Mouse (Mus musculus) stomach, postnatal 0 days (tissue): ENCODE results near the gene Fndc1. TPM values are rescaled to one million over a fixed set of nuclear protein-coding genes. Genes with fewer than 3 reads are reported as not detected.

Experiments
- ATAC-seq: fragments of 200-750 bp; cut with Nextera tagmentation; 2 replicates; pipeline ENCODE4 v1.8.0; 2017; ENCODE audit not compliant: low FRiP score, low TSS enrichment
- DNase-seq: peaks from one replicate; pipeline ENCODE4 v3.0.0-alpha.2; 2016; ENCODE audit warnings: low spot score
- H3K27ac ChIP-seq: fragments of 300-500 bp; sonication (generic); replicated peaks from 2 replicates; pipeline ENCODE4 v1.5.1; 2014; ENCODE audit warnings: mild to moderate bottlenecking, control low read depth
- H3K27me3 ChIP-seq: fragments of 300-500 bp; sonication (generic); 2 replicates; pipeline ENCODE4 v1.6.1; 2014; ENCODE audit warnings: low read length; ENCODE audit not compliant: control insufficient read depth, insufficient read depth
- H3K36me3 ChIP-seq: fragments of 300-500 bp; sonication (generic); 2 replicates; pipeline ENCODE4 v1.6.1; 2014; ENCODE audit warnings: low read length, mixed read lengths; ENCODE audit not compliant: control insufficient read depth, insufficient read depth
- H3K4me1 ChIP-seq: fragments of 300-500 bp; sonication (generic); replicated peaks from 2 replicates; pipeline ENCODE4 v1.6.1; 2014; ENCODE audit warnings: antibody characterized with exemption; ENCODE audit not compliant: control insufficient read depth, insufficient read depth
- H3K4me2 ChIP-seq: fragments of 300-500 bp; sonication (generic); replicated peaks from 2 replicates; pipeline ENCODE4 v1.6.1; 2014; ENCODE audit warnings: low read depth, mild to moderate bottlenecking, control low read depth, moderate library complexity
- H3K4me3 ChIP-seq: fragments of 300-500 bp; sonication (generic); 2 replicates; pipeline ENCODE4 v1.5.1; 2014; ENCODE audit warnings: low read depth, low read length, control low read depth
- H3K9ac ChIP-seq: fragments of 300-500 bp; sonication (generic); 2 replicates; pipeline ENCODE4 v1.6.1; 2014; ENCODE audit warnings: mild to moderate bottlenecking, low read length, control low read depth, mixed read lengths
- H3K9me3 ChIP-seq: fragments of 300-500 bp; sonication (generic); 2 replicates; pipeline ENCODE4 v1.6.1; 2016; ENCODE audit warnings: low read length; ENCODE audit not compliant: control insufficient read depth
- CTCF ChIP-seq: IDR thresholded peaks from 2 replicates; pipeline ENCODE4 v1.5.1; 2016; ENCODE audit warnings: antibody characterized with exemption, low read depth, mild to moderate bottlenecking, moderate library complexity
- EP300 ChIP-seq: optimal IDR thresholded peaks from 2 replicates; pipeline ENCODE3; 2016; ENCODE audit warnings: antibody characterized with exemption
- WGBS: fragments of 180-500 bp; shearing (Covaris S2); extraction: QIAGEN DNeasy Blood & Tissue Kit; methylation state at CpG from one replicate; pipeline ENCODE4 v1.1.7; 2014; 5-methylcytosine and 5-hydroxymethylcytosine counted together
- polyA plus RNA-seq: library from polyadenylated mRNA; unstranded; fragments of >200 nt; fragmentation: Nextera tagmentation; extraction: Ambion mirVana; gene quantifications from 2 replicates; pipeline ENCODE4 v1.2.1, GENCODE M21; 2015

Gene Fndc1
- polyA plus RNA-seq, 1 experiment from 2014 or later: 27.0 TPM

DNA sequence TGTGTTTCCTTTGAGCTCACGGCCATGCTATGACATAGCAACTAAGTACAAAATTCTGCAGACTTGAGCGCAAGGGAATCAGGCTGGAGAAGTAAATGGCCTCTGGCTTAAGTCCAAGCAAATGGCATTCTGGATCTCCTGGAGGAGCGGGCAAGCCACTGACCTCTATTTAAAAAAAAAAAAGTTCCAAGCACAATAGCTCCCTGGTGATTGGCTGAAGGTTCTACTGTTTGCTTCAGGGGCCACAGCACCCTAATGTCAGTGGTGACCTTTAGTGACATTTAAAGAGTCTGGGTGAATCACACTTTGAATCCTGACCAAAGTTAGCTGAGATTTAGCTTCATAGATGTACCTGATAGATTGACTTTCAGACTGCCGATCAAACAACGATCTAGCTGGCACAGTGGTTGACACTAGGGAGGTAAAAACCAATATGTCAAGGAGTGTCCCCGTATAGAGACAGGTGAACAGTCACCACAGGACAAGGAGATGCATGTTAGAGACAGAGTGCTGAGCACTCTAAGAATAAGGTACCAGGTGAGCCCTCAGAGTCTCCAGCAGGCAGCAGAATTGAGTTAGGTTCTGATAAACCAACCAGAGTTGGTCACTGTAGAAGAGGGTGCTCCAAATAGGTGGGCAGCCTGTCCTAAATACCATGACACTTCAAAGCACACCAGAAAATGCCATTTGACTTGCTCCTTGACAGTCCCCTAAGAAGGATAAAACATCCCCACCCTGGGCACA, 43.9 kb upstream of the Fndc1 start:
- no peaks in the 10 kb centered on the region for H3K9me3 ChIP-seq
- ATAC-seq (no peak), DNase-seq (no peak)
- H3K4me2 ChIP-seq: no peak overlapping the region
- H3K4me1 ChIP-seq: no peaks in the 10 kb centered on the region
- WGBS: 67% methylated on average over 6 of the region's 6 CpGs
- H3K9ac ChIP-seq: no peak overlapping the region
- TF ChIP-seq EP300: no peak
- H3K36me3 ChIP-seq: no peaks in the 10 kb centered on the region
- H3K27ac ChIP-seq: no peak overlapping the region
- no peak overlapping the region for H3K4me3 ChIP-seq
- H3K27me3 ChIP-seq: no peaks in the 10 kb centered on the region

DNA sequence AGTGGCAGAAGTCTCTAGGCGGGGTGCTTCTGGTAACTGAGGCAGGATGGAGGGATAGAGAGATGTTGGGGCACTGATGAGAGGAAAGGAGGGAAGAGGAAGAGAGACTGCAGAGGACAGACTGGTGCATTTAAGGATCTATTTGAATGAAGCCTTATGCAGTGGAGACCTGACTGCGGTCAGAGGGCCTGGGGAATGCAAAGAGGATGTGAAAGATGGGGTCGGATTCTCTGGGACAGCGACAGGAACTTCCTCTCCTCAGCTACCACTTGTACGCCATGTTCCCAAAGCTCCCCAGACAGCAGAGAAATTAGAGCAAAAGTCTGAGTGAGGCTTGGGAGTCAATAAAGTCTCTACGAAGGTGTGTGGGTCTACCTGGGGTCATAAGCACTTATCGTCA, 42.0 kb upstream of the Fndc1 start:
- H3K4me3 ChIP-seq: no peak overlapping the region
- ATAC-seq: no peak
- no peaks in the 10 kb centered on the region for H3K4me1 ChIP-seq
- no peaks in the 10 kb centered on the region for H3K36me3 ChIP-seq
- H3K27me3 ChIP-seq: no peaks in the 10 kb centered on the region
- H3K9ac ChIP-seq: no peak overlapping the region
- no peak for DNase-seq
- WGBS: 69% methylated on average over 7 of the region's 7 CpGs
- H3K9me3 ChIP-seq: no peaks in the 10 kb centered on the region
- TF ChIP-seq CTCF (no peak), EP300 (no peak)
- no peak overlapping the region for H3K4me2 ChIP-seq
- no peak overlapping the region for H3K27ac ChIP-seq

DNA sequence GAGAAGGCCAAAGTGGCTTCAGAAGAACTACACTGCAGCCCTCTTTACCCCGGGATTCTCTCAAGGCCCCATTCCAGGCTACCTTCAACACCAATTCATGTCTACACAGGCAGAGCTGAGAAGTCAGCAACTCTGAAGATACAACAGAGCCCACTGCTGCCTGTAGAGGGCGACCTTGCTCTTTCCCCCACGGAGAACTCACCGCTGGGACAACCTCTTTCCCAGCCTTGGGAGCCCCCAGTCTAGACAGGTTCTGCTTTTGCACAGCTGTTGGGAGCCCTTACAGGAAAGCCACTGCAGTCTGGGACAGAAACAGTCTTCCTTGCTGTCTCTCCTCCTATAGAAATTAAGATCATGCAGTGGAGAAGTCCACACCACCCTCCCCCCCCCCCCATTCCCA, 41.5 kb upstream of the Fndc1 start:
- DNase-seq: peak; percentile 78
- TF ChIP-seq EP300 (no peak), CTCF (peak; percentile 91)
- 4% methylated on average over 4 of the region's 4 CpGs for WGBS

GRCm38 (mm10) chr17:7864740-7865139, 37.6 kb upstream of the Fndc1 start:
- H3K4me3 ChIP-seq: no peak overlapping the region
- H3K9me3 ChIP-seq: no peaks in the 10 kb centered on the region
- H3K27ac ChIP-seq: no peak overlapping the region
- 27% methylated on average over 7 of the region's 7 CpGs for WGBS
- no peaks in the 10 kb centered on the region for H3K27me3 ChIP-seq
- ATAC-seq (no peak), DNase-seq (no peak)
- H3K4me2 ChIP-seq: no peak overlapping the region
- H3K36me3 ChIP-seq: no peaks in the 10 kb centered on the region
- H3K9ac ChIP-seq: no peak overlapping the region
- no peak for TF ChIP-seq EP300
- TF ChIP-seq CTCF: peak; percentile 69
- no peaks in the 10 kb centered on the region for H3K4me1 ChIP-seq

More for the DNA sequence above, 41.5 kb upstream of the Fndc1 start:
- Histone ChIP-seq H3K9ac (no peak overlapping the region), H3K36me3 (no peaks in the 10 kb centered on the region), H3K4me3 (no peak overlapping the region), H3K27me3 (no peaks in the 10 kb centered on the region), H3K27ac (no peak overlapping the region), H3K4me2 (no peak overlapping the region), H3K9me3 (no peaks in the 10 kb centered on the region), H3K4me1 (no peaks in the 10 kb centered on the region)
- 0 out of 2 replicates have a peak, but pooled peaks have one; percentile 51 for ATAC-seq

- no peak overlapping the region for H3K9ac ChIP-seq
- H3K27me3 ChIP-seq: no peaks in the 10 kb centered on the region
- H3K36me3 ChIP-seq: no peaks in the 10 kb centered on the region
- TF ChIP-seq EP300 (no peak), CTCF (peak; percentile 97)
- no peak overlapping the region for H3K4me3 ChIP-seq
- no peak overlapping the region for H3K4me2 ChIP-seq
- H3K27ac ChIP-seq: no peak overlapping the region
- H3K4me1 ChIP-seq: no peaks in the 10 kb centered on the region
- DNase-seq (peak; percentile 71), ATAC-seq (no peak)
- WGBS: 23% methylated on average over 4 of the region's 4 CpGs
- no peaks in the 10 kb centered on the region for H3K9me3 ChIP-seq
Measured at GRCm38 (mm10) chr17:7863745-7864144, 36.6 kb upstream of the Fndc1 start.

GRCm38 (mm10) chr17:7860845-7861360, 33.8 kb upstream of the Fndc1 start:
- Histone ChIP-seq H3K36me3 (no peaks in the 10 kb centered on the region), H3K4me3 (no peak overlapping the region), H3K27ac (no peak overlapping the region), H3K4me2 (no peak overlapping the region), H3K4me1 (no peaks in the 10 kb centered on the region), H3K9me3 (no peaks in the 10 kb centered on the region), H3K27me3 (no peaks in the 10 kb centered on the region), H3K9ac (no peak overlapping the region)
- TF ChIP-seq CTCF: no peak
- no peak for TF ChIP-seq EP300
- whole genome bisulfite sequencing: 50% methylated on average over 8 of the region's 8 CpGs
- DNase-seq (peak; percentile 9), ATAC-seq (no peak)
